Mouse (Mus musculus) brain, embryonic 14.5 days (tissue): Measurements from ENCODE around the gene R3hcc1l.

ENCODE experiments used
- CTCF ChIP-seq: fragments of 200-500 bp; IDR thresholded peaks from 2 replicates; pipeline ENCODE4 v1.5.1; 2012; ENCODE audit warnings: inconsistent platforms, mild to moderate bottlenecking, moderate library complexity, borderline replicate concordance; ENCODE audit not compliant: insufficient read depth, insufficient read length; ENCODE audit errors: extremely low read depth
- POLR2A ChIP-seq: fragments of 200-500 bp; IDR thresholded peaks from 2 replicates; pipeline ENCODE4 v1.6.1; 2012; ENCODE audit warnings: mild to moderate bottlenecking, inconsistent platforms, borderline replicate concordance; ENCODE audit not compliant: poor library complexity, insufficient read depth, insufficient read length, severe bottlenecking; ENCODE audit errors: extremely low read depth

DNA sequence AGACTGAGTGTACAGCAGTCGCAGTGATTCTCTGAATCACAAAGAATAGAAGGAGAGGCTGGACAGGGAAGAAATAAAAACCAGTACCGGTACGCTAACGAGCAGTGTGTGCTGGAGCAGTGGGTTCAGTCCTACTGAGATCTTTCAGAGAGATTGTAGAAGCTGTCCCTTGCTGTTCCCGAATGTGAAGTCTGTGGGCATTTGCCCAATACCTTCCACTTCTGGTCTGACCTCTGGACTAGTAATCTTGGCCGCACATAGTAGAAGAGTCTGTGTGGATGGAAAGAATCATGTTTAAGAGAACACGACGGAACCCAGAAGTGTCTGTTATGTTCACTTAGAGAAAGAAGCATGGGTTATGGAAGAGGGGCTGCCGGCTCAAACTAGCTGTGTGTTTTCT is 8.9 kb upstream of the R3hcc1l start:
- TF ChIP-seq POLR2A (no peak), CTCF (no peak)
